Mouse (Mus musculus): ENCODE results near the gene Pcnp.
A peak's percentile ranks its signal among the peaks of the same experiment; 100 is the strongest.
"Not testable (repeated sequence)": the region's sequence is repeated elsewhere in the genome, so short reads cannot be mapped to it uniquely, and the experiment has no call there.

The Pcnp gene

DNA sequence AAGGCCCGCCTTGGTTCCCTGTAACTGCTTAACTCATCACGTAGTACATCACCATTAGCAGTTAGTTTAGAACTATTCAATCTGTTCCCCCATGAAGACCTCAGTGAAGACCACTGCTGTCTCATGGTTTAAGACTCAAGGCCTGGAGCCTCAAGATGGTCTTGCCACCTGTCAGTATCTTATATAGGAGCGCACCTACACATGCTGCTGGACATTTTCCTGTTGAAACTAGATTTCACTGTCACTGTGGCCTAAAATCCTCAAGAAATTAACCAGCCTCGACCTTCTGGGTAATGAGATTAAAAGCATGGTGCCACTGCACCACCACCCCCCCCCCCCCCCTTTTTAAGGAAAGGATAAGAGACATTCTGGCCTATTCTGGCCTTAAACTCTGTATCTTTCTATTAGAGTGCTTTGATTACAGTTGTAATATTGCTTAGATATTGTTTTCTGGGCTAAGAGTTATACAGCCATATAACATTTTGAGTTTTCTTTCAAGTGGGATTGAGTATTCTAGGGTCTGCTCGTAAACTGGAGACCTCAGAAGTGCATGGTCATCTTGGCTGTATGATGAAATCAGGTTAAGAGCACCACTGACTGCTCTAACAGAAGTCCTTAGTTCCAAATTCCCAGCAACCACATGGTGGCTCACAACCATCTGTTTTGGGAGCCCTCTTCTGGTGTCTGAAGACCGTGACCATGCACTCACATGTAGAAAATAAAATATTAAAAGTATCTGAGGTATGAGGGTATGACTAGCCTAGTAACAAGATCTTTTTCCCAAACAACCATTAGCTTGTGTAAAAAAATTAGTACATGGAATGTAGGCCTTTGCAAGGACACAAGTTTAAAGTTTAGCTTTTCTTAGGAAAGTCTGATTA lies 57.6 kb downstream of the Pcnp start:
- no peak for DNase-seq (ENCODE audit: inconsistent age in 2 of 2, low spot score in 1 of 2)

DNA sequence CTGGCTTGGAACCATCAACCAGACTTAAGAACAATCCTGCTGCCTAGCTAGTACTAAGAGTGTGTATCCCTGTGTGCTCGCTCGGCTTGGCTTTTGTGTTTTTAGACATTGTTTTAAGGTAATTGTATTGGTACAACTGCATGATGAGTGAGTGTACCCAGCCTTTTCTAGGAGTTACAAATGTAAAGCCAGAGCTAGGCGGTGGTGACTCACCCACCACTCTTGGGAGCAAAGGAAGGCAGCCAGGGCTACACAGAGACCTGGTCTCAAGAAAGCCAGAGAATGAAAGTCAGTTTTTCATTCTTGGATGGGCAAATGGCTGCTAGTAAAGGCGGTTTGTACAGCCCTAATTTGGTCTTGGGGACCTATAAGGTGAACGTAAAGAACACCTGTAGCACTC lies 59.1 kb downstream of the Pcnp start:
- DNase-seq (ENCODE audit: inconsistent age in 2 of 2, low spot score in 1 of 2), result no peak

DNA sequence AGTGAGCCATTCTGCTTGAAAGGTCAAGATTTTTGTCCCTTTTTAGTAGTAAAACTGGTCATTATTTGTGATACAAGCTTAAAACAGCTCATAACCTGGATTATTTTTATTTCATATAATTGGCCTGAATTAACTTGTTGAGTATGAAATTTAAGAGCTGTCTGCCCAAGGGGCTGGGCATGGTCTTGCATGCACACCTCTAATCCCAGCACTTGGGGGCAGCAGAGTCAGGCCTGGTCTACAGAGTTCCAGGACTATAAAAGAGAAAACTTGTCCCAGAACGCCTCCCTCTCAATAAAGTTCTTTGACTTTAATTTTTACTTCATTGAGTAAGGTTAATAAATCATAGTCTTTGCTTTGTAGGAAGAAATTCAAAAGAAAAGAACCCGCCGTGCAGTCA lies 60.4 kb downstream of the Pcnp start:
- DNase-seq (ENCODE audit: inconsistent age in 2 of 2, low spot score in 1 of 2), result peak; percentile 45 to 66

DNA sequence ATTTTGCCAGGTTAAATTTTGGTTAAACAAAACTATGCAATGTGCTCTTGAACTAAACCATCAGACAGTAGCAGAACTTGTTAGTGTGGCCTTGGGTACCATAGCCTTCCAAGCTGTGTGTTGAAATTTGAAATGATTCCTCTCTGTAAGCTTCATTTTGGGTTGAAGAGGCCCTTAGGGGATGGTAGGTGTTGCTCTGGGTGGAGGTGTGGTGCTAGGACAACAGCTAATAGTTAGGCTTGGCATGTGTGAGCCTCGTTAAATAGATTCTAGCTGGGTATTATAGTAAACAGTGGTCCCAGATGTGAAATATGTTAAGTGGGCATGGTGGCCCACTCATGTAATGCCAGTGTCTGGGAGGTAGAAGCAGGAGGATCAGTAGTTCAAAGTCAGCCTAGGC lies 62.3 kb downstream of the Pcnp start:
- DNase-seq (ENCODE audit: inconsistent age in 2 of 2, low spot score in 1 of 2), result no peak

DNA sequence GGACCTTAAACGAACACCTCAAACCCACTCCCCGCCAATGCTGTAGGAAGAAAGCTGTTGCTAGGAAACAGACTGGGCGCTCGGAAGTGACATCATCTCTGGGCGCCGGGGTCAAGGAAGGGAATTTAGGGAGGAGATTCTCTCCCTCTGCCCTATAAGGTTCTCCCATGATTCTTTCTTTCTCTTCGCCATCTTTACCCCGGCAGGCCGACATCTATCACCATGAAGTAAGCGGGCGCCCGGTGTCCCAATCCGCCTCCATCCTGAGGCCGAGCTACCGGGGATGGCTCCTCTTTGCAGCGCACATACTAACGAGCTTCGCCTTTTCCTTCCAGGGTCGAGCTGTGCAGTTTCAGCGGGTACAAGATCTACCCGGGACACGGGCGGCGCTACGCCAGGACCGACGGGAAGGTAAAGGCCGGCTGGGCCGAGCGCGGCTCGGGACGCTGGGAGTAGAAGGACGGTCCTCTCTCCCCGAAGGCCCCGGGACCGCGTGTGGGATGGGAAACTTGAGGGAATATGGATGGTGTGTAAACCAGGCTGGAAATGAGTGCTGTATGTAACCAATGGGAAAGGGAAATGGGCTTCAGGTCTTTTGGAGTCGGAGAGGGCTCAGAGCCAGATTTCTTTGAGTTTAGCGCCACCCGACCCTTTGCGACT lies 63.2 kb downstream of the Pcnp start, which contains the start of gene Rpl24:
TSS of gene Rpl24 (plus strand) at position 64 of the 660 bp plus-strand sequence.
- DNase-seq (ENCODE audit: inconsistent age in 2 of 2, low spot score in 1 of 2), result peak; percentile 94 to 98

DNA sequence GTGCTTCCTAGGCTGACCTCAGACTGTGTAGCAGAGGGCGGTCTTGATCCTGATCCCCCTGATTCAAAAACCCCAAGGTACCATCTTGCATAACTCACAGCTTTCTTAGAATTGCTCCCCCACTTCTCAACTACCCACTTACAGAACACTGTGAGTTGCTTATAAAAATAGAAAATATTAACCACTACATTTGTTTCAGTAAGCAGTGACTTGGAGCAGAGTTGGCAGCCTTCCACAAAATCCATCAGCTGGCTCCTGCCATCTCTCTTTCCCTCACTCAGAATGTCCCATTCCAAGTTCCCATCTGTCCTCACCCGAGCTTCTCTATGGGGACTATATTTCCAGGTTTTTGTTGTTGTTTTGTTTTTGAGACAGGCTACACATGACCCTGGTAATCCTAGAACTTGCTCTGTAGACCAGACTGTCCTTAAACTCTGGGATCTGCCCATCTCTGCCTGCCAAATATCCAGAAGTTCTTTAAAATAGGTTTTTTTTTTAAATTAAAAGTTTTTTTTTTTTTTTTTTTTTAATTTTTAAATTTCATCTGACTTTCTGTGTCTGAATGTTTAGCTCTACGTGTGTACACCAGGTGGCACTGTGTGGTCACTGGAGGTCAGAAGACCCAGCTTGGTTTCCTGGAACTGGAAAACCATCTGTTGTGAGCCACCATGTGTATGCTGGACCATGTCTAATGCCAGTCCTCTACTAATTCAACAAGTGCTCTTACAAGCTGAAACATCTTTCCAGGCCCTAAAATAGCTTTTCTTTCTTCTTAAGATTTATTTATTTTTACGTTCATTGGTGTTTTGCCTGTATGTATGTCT lies 65.2 kb downstream of the Pcnp start:
- peak; percentile 44 to 75 for DNase-seq (ENCODE audit: inconsistent age in 2 of 2, low spot score in 1 of 2)

DNA sequence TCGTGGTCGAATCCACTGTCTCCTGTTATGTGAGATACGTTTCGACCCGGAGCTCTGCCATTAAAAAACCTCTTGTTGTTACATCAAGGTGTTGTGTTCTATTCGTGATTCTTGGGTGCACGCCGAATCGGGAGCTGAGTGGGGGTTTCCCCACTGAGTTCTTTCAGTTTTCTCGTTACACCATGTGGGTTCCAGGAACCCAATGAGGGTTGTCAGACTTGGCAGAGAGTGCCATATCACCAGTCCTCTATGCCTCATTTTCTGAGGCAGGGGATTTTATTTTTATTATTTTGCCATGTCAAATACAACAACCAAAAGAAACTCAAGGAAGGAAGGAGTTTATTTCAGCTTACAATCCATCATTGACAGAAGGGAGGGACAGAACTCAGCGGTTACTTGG lies 66.5 kb downstream of the Pcnp start:
- not testable (repeated sequence) for DNase-seq (ENCODE audit: inconsistent age in 2 of 2, low spot score in 1 of 2)

Data from adrenal gland, adult (tissue).